Comparison of ENCODE assay signal across 10 mouse cellular contexts in genomic region chr14:54936831-54937160, GRCm38 (mm10). TPM values are rescaled to one million over a fixed set of nuclear protein-coding genes. Genes with fewer than 3 reads are reported as not detected.
DNase-seq lines count a peak whose midpoint lies in the region; ATAC-seq lines count a peak whose summit lies in the region.
"Had no signal": no experiment of that assay in that cellular context is flagged by ENCODE, and none has a peak within 500 bp of the region (broad histone marks: within the 10 kb centered on the region; RNA-seq: fewer than 3 reads in every experiment).

No protein-coding gene starts in this region.

- 0 out of 2 replicates have a peak overlapping the region, but pooled peaks have one; percentile 25 for H3K9ac ChIP-seq in heart, embryonic 13.5 days
- H3K9ac ChIP-seq in midbrain, embryonic 15.5 days, result no peak overlapping the region

- H3K4me1 ChIP-seq in heart, embryonic 13.5 days, result peaks cover 30% of the 10 kb centered on the region
- peaks cover 7% of the 10 kb centered on the region; the same call in 1 of the 2 replicates for H3K4me1 ChIP-seq in midbrain, embryonic 15.5 days

- peaks cover 13% of the 10 kb centered on the region for H3K27me3 ChIP-seq in heart, embryonic 13.5 days (replicated peaks)
- no peaks in the 10 kb centered on the region for H3K27me3 ChIP-seq in midbrain, embryonic 15.5 days (replicated peaks)

- ATAC-seq in heart, embryonic 13.5 days (ENCODE audit: extremely low read depth, insufficient number of reproducible peaks, low FRiP score, low TSS enrichment), result no peak
- peak; percentile 57 to 66 for ATAC-seq in hematopoietic stem cell, adult 5-6 weeks (replicated peaks in 1 of 2; ENCODE audit: insufficient read depth in 1 of 2, low FRiP score in 2 of 2, low TSS enrichment in 1 of 2, low read depth in 1 of 2, poor library complexity in 2 of 2, severe bottlenecking in 2 of 2)
- ATAC-seq in midbrain, embryonic 15.5 days (replicated peaks), result no peak

- no peaks in the 10 kb centered on the region for H3K9me3 ChIP-seq in heart, embryonic 13.5 days
- no peaks in the 10 kb centered on the region for H3K9me3 ChIP-seq in midbrain, embryonic 15.5 days

- DNase-seq in heart, adult 18-20 months, result no peak
- peak; percentile 27 for DNase-seq in MEL-GATA-1-ER (ENCODE audit: extremely low read depth, low read depth)
- no peak for DNase-seq in adrenal gland, postnatal 10 days
- DNase-seq in lung, adult 18-20 months, result no peak
- no peak for DNase-seq in adrenal gland, postnatal 36 days
- DNase-seq: adrenal gland, adult 2 months; gastrocnemius, postnatal 36 days had no signal

- WGBS in heart, embryonic 13.5 days, result 30% methylated on average over 6 of the region's 6 CpGs
- WGBS in midbrain, embryonic 15.5 days, result 63% methylated on average over 6 of the region's 6 CpGs

- H3K4me3 ChIP-seq in heart, embryonic 13.5 days, result no peak overlapping the region
- no peak overlapping the region for H3K4me3 ChIP-seq in midbrain, embryonic 15.5 days

- 0 out of 2 replicates have a peak overlapping the region, but pooled peaks have one; percentile 25 for H3K27ac ChIP-seq in heart, embryonic 13.5 days (replicated peaks)
- H3K27ac ChIP-seq in midbrain, embryonic 15.5 days, result peak overlapping the region; percentile 63

- H3K4me2 ChIP-seq in heart, embryonic 13.5 days, result 0 out of 2 replicates have a peak overlapping the region, but pooled peaks have one; percentile 2
- no peak overlapping the region for H3K4me2 ChIP-seq in midbrain, embryonic 15.5 days

- H3K36me3 ChIP-seq in heart, embryonic 13.5 days, result peaks cover 22% of the 10 kb centered on the region
- no peaks in the 10 kb centered on the region for H3K36me3 ChIP-seq in midbrain, embryonic 15.5 days (replicated peaks)

RNA-seq across cellular contexts. Expression of gene Cmtm5, which starts 0.7 kb away (rescaled TPM):
- polyA plus RNA-seq in heart, embryonic 13.5 days (2015; fragmentation: Nextera tagmentation; extraction: Ambion mirVana), result 0.49 and 0.98 TPM in 2 replicates
- under 1 TPM in 1 of 2 experiments, not detected in 1; 0.44 TPM for total RNA-seq in heart, adult 18-20 months (2021)
- not detected in 2 replicates for total RNA-seq in hematopoietic stem cell, adult 5-6 weeks (2017)
- 6.5 and 7.2 TPM in 2 replicates for polyA plus RNA-seq in midbrain, embryonic 15.5 days (2015; fragmentation: Nextera tagmentation; extraction: Ambion mirVana)
- 1 to 10 TPM; 1.3 to 2.6 TPM for total RNA-seq in adrenal gland, postnatal 10 days (2021)
- under 1 TPM; 0.46 to 0.83 TPM for total RNA-seq in adrenal gland, postnatal 36 days (2021)

RNA-seq across cellular contexts. Expression of gene Il25, which starts 4.3 kb away (rescaled TPM):
- polyA plus RNA-seq in heart, embryonic 13.5 days (2015; fragmentation: Nextera tagmentation; extraction: Ambion mirVana), result not detected in 2 replicates
- total RNA-seq in heart, adult 18-20 months (2021), result not detected
- not detected in 2 replicates for total RNA-seq in hematopoietic stem cell, adult 5-6 weeks (2017)
- polyA plus RNA-seq in midbrain, embryonic 15.5 days (2015; fragmentation: Nextera tagmentation; extraction: Ambion mirVana), result 0.48 TPM in 1 of 2 replicates, not detected in the other
- total RNA-seq in adrenal gland, postnatal 10 days (2021), result not detected
- not detected for total RNA-seq in adrenal gland, postnatal 36 days (2021)
- total RNA-seq: adrenal gland, adult 2 months; gastrocnemius, postnatal 36 days had no signal

RNA-seq across cellular contexts. Expression of gene Efs, which starts 10.9 kb away (rescaled TPM):
- 13.3 and 13.9 TPM in 2 replicates for polyA plus RNA-seq in heart, embryonic 13.5 days (2015; fragmentation: Nextera tagmentation; extraction: Ambion mirVana)
- total RNA-seq in heart, adult 18-20 months (2021), result 1 to 10 TPM; 1.7 to 2.0 TPM
- total RNA-seq in hematopoietic stem cell, adult 5-6 weeks (2017), result not detected in 2 replicates
- 15.0 and 16.9 TPM in 2 replicates for polyA plus RNA-seq in midbrain, embryonic 15.5 days (2015; fragmentation: Nextera tagmentation; extraction: Ambion mirVana)
- 1 to 10 TPM; 7.4 to 9.9 TPM for total RNA-seq in adrenal gland, postnatal 10 days (2021)
- total RNA-seq in adrenal gland, postnatal 36 days (2021), result 1 to 10 TPM; 2.5 to 3.0 TPM

RNA-seq across cellular contexts. Expression of gene Slc22a17, which starts 23.9 kb away (rescaled TPM):
- 33.9 and 37.4 TPM in 2 replicates for polyA plus RNA-seq in heart, embryonic 13.5 days (2015; fragmentation: Nextera tagmentation; extraction: Ambion mirVana)
- total RNA-seq in heart, adult 18-20 months (2021), result 1 to 10 TPM; 1.9 to 2.5 TPM
- 0.94 and 4.6 TPM in 2 replicates for total RNA-seq in hematopoietic stem cell, adult 5-6 weeks (2017)
- polyA plus RNA-seq in midbrain, embryonic 15.5 days (2015; fragmentation: Nextera tagmentation; extraction: Ambion mirVana), result 229 and 248 TPM in 2 replicates
- 10 to 100 TPM; 29.8 to 37.2 TPM for total RNA-seq in adrenal gland, postnatal 10 days (2021)
- total RNA-seq in adrenal gland, postnatal 36 days (2021), result 10 to 100 TPM; 28.0 to 37.6 TPM

RNA-seq across cellular contexts. Expression of gene Myh6, which starts 29.9 kb away (rescaled TPM):
- 1,796 and 1,858 TPM in 2 replicates for polyA plus RNA-seq in heart, embryonic 13.5 days (2015; fragmentation: Nextera tagmentation; extraction: Ambion mirVana)
- total RNA-seq in heart, adult 18-20 months (2021), result over 10,000 TPM; 21,244 to 21,975 TPM
- not detected in 2 replicates for total RNA-seq in hematopoietic stem cell, adult 5-6 weeks (2017)
- 1.6 and 2.8 TPM in 2 replicates for polyA plus RNA-seq in midbrain, embryonic 15.5 days (2015; fragmentation: Nextera tagmentation; extraction: Ambion mirVana)
- total RNA-seq in adrenal gland, postnatal 10 days (2021), result 10 to 100 TPM in 1 of 2 experiments, 1 to 10 TPM in 1; 5.1 to 22.1 TPM
- not detected for total RNA-seq in adrenal gland, postnatal 36 days (2021)
- total RNA-seq: adrenal gland, adult 2 months had no signal
- polyA plus RNA-seq: adrenal gland, adult 2 months had no signal

Comparison
In these comparisons a context has a peak if more than half of its experiments do, and no peak if none do; other contexts are left out.
1. ATAC-seq: peak in hematopoietic stem cell, adult 5-6 weeks (2 of 2); none in heart, embryonic 13.5 days (single experiment) and midbrain, embryonic 15.5 days (single experiment).